Mouse (Mus musculus): Measurements from ENCODE around the gene Olfr211. TPM values are rescaled to one million over a fixed set of nuclear protein-coding genes. Genes with fewer than 3 reads are reported as not detected.
"Not testable (repeated sequence)": the region's sequence is repeated elsewhere in the genome, so short reads cannot be mapped to it uniquely, and the experiment has no call there.

Gene Olfr211
- polyA plus RNA-seq, 1 experiment from 2014 or later = not detected

- Histone ChIP-seq H3K36me3 (ENCODE audit: control insufficient read depth, insufficient read depth, low read length) (no peaks in the 10 kb centered on the region), H3K4me2 (ENCODE audit: low read length) (no peak overlapping the region), H3K4me3 (replicated peaks; ENCODE audit: low read depth, low read length) (no peak overlapping the region), H3K27ac (replicated peaks; ENCODE audit: low read depth, low read length) (no peak overlapping the region), H3K9me3 (ENCODE audit: control insufficient read depth, low read length) (peaks cover 5% of the 10 kb centered on the region; the same call in 1 of the 2 replicates), H3K9ac (replicated peaks; ENCODE audit: low read length) (no peak overlapping the region), H3K27me3 (ENCODE audit: control insufficient read depth, insufficient read depth, low read length) (no peaks in the 10 kb centered on the region), H3K4me1 (ENCODE audit: control insufficient read depth, insufficient read depth, low read length) (no peaks in the 10 kb centered on the region)
- ATAC-seq (ENCODE audit: low FRiP score, low TSS enrichment) (no peak), DNase-seq (peak; percentile 61)
- 38% methylated on average over 3 of the region's 3 CpGs for WGBS
These were observed 20.8 kb upstream of the Olfr211 start for GRCm38 (mm10) chr6:116468081-116468480.

GRCm38 (mm10) chr6:116485081-116485480, 3.8 kb upstream of the Olfr211 start:
- 80% methylated on average over 1 of the region's 1 CpGs for WGBS

GRCm38 (mm10) chr6:116486833-116487232, 2.1 kb upstream of the Olfr211 start:
- H3K4me3 ChIP-seq (replicated peaks; ENCODE audit: low read depth, low read length) = no peak overlapping the region
- WGBS = 66% methylated on average over 1 of the region's 1 CpGs
- ATAC-seq (ENCODE audit: low FRiP score, low TSS enrichment) = no peak

More at GRCm38 (mm10) chr6:116485081-116485480, 3.8 kb upstream of the Olfr211 start:
- H3K4me1 ChIP-seq (ENCODE audit: control insufficient read depth, insufficient read depth, low read length) = no peaks in the 10 kb centered on the region
- no peaks in the 10 kb centered on the region for H3K9me3 ChIP-seq (ENCODE audit: control insufficient read depth, low read length)
- H3K27me3 ChIP-seq (ENCODE audit: control insufficient read depth, insufficient read depth, low read length) = no peaks in the 10 kb centered on the region
- H3K27ac ChIP-seq (replicated peaks; ENCODE audit: low read depth, low read length) = no peak overlapping the region
- H3K9ac ChIP-seq (replicated peaks; ENCODE audit: low read length) = no peak overlapping the region
- no peak overlapping the region for H3K4me3 ChIP-seq (replicated peaks; ENCODE audit: low read depth, low read length)
- DNase-seq = no peak
- no peak overlapping the region for H3K4me2 ChIP-seq (ENCODE audit: low read length)
- no peak for ATAC-seq (ENCODE audit: low FRiP score, low TSS enrichment)
- no peaks in the 10 kb centered on the region for H3K36me3 ChIP-seq (ENCODE audit: control insufficient read depth, insufficient read depth, low read length)

GRCm38 (mm10) chr6:116493742-116494141, 4.9 kb downstream of the Olfr211 start:
- no peak for DNase-seq
- WGBS = 86% methylated on average over 5 of the region's 5 CpGs
- ATAC-seq (ENCODE audit: low FRiP score, low TSS enrichment) = no peak

More at GRCm38 (mm10) chr6:116486833-116487232, 2.1 kb upstream of the Olfr211 start:
- no peak for DNase-seq
- Histone ChIP-seq H3K9ac (replicated peaks; ENCODE audit: low read length) (no peak overlapping the region), H3K36me3 (ENCODE audit: control insufficient read depth, insufficient read depth, low read length) (no peaks in the 10 kb centered on the region), H3K4me1 (ENCODE audit: control insufficient read depth, insufficient read depth, low read length) (no peaks in the 10 kb centered on the region), H3K27ac (replicated peaks; ENCODE audit: low read depth, low read length) (no peak overlapping the region), H3K9me3 (ENCODE audit: control insufficient read depth, low read length) (no peaks in the 10 kb centered on the region), H3K27me3 (ENCODE audit: control insufficient read depth, insufficient read depth, low read length) (no peaks in the 10 kb centered on the region), H3K4me2 (ENCODE audit: low read length) (no peak overlapping the region)

GRCm38 (mm10) chr6:116495960-116496359, 7.1 kb downstream of the Olfr211 start:
- Histone ChIP-seq H3K4me3 (replicated peaks; ENCODE audit: low read depth, low read length) (no peak overlapping the region), H3K36me3 (ENCODE audit: control insufficient read depth, insufficient read depth, low read length) (no peaks in the 10 kb centered on the region), H3K9ac (replicated peaks; ENCODE audit: low read length) (no peak overlapping the region), H3K4me2 (ENCODE audit: low read length) (no peak overlapping the region), H3K9me3 (ENCODE audit: control insufficient read depth, low read length) (no peaks in the 10 kb centered on the region), H3K27ac (replicated peaks; ENCODE audit: low read depth, low read length) (no peak overlapping the region), H3K27me3 (ENCODE audit: control insufficient read depth, insufficient read depth, low read length) (no peaks in the 10 kb centered on the region), H3K4me1 (ENCODE audit: control insufficient read depth, insufficient read depth, low read length) (no peaks in the 10 kb centered on the region)
- ATAC-seq (ENCODE audit: low FRiP score, low TSS enrichment) (no peak), DNase-seq (no peak)
- WGBS = 86% methylated on average over 1 of the region's 1 CpGs

More at GRCm38 (mm10) chr6:116493742-116494141, 4.9 kb downstream of the Olfr211 start:
- Histone ChIP-seq H3K4me3 (replicated peaks; ENCODE audit: low read depth, low read length) (no peak overlapping the region), H3K4me1 (ENCODE audit: control insufficient read depth, insufficient read depth, low read length) (no peaks in the 10 kb centered on the region), H3K9me3 (ENCODE audit: control insufficient read depth, low read length) (no peaks in the 10 kb centered on the region), H3K36me3 (ENCODE audit: control insufficient read depth, insufficient read depth, low read length) (no peaks in the 10 kb centered on the region), H3K9ac (replicated peaks; ENCODE audit: low read length) (no peak overlapping the region), H3K27ac (replicated peaks; ENCODE audit: low read depth, low read length) (no peak overlapping the region), H3K27me3 (ENCODE audit: control insufficient read depth, insufficient read depth, low read length) (no peaks in the 10 kb centered on the region), H3K4me2 (ENCODE audit: low read length) (no peak overlapping the region)

GRCm38 (mm10) chr6:116506302-116507003, 17.6 kb downstream of the Olfr211 start, which contains the start of gene Olfr212:
Gene Olfr212, plus strand, starts transcription at chr6:116506516.
- not testable (repeated sequence) for H3K9ac ChIP-seq (replicated peaks; ENCODE audit: low read length); H3K4me2 ChIP-seq (ENCODE audit: low read length); ATAC-seq (ENCODE audit: low FRiP score, low TSS enrichment); H3K9me3 ChIP-seq (ENCODE audit: control insufficient read depth, low read length); H3K4me3 ChIP-seq (replicated peaks; ENCODE audit: low read depth, low read length); H3K36me3 ChIP-seq (ENCODE audit: control insufficient read depth, insufficient read depth, low read length); H3K4me1 ChIP-seq (ENCODE audit: control insufficient read depth, insufficient read depth, low read length); H3K27ac ChIP-seq (replicated peaks; ENCODE audit: low read depth, low read length); H3K27me3 ChIP-seq (ENCODE audit: control insufficient read depth, insufficient read depth, low read length); DNase-seq
- 93% methylated on average over 19 of the region's 20 CpGs for WGBS

- Histone ChIP-seq H3K27me3 (ENCODE audit: control insufficient read depth, insufficient read depth, low read length) (no peaks in the 10 kb centered on the region), H3K9ac (replicated peaks; ENCODE audit: low read length) (no peak overlapping the region), H3K36me3 (ENCODE audit: control insufficient read depth, insufficient read depth, low read length) (no peaks in the 10 kb centered on the region), H3K4me3 (replicated peaks; ENCODE audit: low read depth, low read length) (no peak overlapping the region), H3K9me3 (ENCODE audit: control insufficient read depth, low read length) (no peaks in the 10 kb centered on the region), H3K4me1 (ENCODE audit: control insufficient read depth, insufficient read depth, low read length) (no peaks in the 10 kb centered on the region), H3K4me2 (ENCODE audit: low read length) (no peak overlapping the region), H3K27ac (replicated peaks; ENCODE audit: low read depth, low read length) (no peak overlapping the region)
- DNase-seq (no peak), ATAC-seq (ENCODE audit: low FRiP score, low TSS enrichment) (no peak)
These were observed 25.9 kb downstream of the Olfr211 start for GRCm38 (mm10) chr6:116514832-116515231.

GRCm38 (mm10) chr6:116538156-116538555, 49.3 kb downstream of the Olfr211 start, which contains the start of gene Olfr213:
Gene Olfr213, plus strand, starts transcription at chr6:116538456.
- ATAC-seq (ENCODE audit: low FRiP score, low TSS enrichment) (no peak), DNase-seq (no peak)
- H3K27ac ChIP-seq (replicated peaks; ENCODE audit: low read depth, low read length) = no peak within 1 kb of the TSS
- H3K4me1 ChIP-seq (ENCODE audit: control insufficient read depth, insufficient read depth, low read length) = no peaks in the 10 kb centered on the region
- no peaks in the 10 kb centered on the region for H3K36me3 ChIP-seq (ENCODE audit: control insufficient read depth, insufficient read depth, low read length)
- no peak within 1 kb of the TSS for H3K4me2 ChIP-seq (ENCODE audit: low read length)
- H3K27me3 ChIP-seq (ENCODE audit: control insufficient read depth, insufficient read depth, low read length) = no peaks in the 10 kb centered on the region
- WGBS = 87% methylated on average over 1 of the region's 1 CpGs
- no peaks in the 10 kb centered on the region for H3K9me3 ChIP-seq (ENCODE audit: control insufficient read depth, low read length)
- H3K4me3 ChIP-seq (replicated peaks; ENCODE audit: low read depth, low read length) = no peak within 1 kb of the TSS
- H3K9ac ChIP-seq (replicated peaks; ENCODE audit: low read length) = no peak within 1 kb of the TSS

- Histone ChIP-seq H3K27me3 (ENCODE audit: control insufficient read depth, insufficient read depth, low read length) (no peaks in the 10 kb centered on the region), H3K36me3 (ENCODE audit: control insufficient read depth, insufficient read depth, low read length) (no peaks in the 10 kb centered on the region), H3K4me1 (ENCODE audit: control insufficient read depth, insufficient read depth, low read length) (no peaks in the 10 kb centered on the region), H3K27ac (replicated peaks; ENCODE audit: low read depth, low read length) (no peak overlapping the region), H3K4me2 (ENCODE audit: low read length) (no peak overlapping the region), H3K9me3 (ENCODE audit: control insufficient read depth, low read length) (no peaks in the 10 kb centered on the region), H3K4me3 (replicated peaks; ENCODE audit: low read depth, low read length) (no peak overlapping the region), H3K9ac (replicated peaks; ENCODE audit: low read length) (no peak overlapping the region)
- 90% methylated on average over 2 of the region's 2 CpGs for WGBS
- no peak for ATAC-seq (ENCODE audit: low FRiP score, low TSS enrichment)
- DNase-seq = no peak
These were observed 53.6 kb downstream of the Olfr211 start for GRCm38 (mm10) chr6:116542500-116542899.

Data from midbrain, embryonic 14.5 days (tissue).